Mouse (Mus musculus) mature B cell (primary cell): ENCODE measurements around the gene Clip2.

Experiments used
- in situ Hi-C: fragments of 300-500 bp; cut with MboI; formaldehyde crosslinking; loops from 2 replicates; pipeline ENCODE4 v1.14.3; 2019

Clip2 gene

GRCm38 (mm10) chr5:134564272-134564671 lies 12.0 kb upstream of the Clip2 start:
- in situ Hi-C loops, result no loop called here

- in situ Hi-C loops, result no loop called here
Measured at GRCm38 (mm10) chr5:134560450-134561171, 8.4 kb upstream of the Clip2 start.

- in situ Hi-C loops, result no loop called here
Measured at GRCm38 (mm10) chr5:134560071-134560449, 7.8 kb upstream of the Clip2 start, which contains the start of gene Syna. Syna (minus strand) TSS chr5:134560171.

- in situ Hi-C loops, result no loop called here
Measured at GRCm38 (mm10) chr5:134555463-134556164, 3.4 kb upstream of the Clip2 start.

- in situ Hi-C loops, result no loop called here
Measured at GRCm38 (mm10) chr5:134553951-134554546, 1.8 kb upstream of the Clip2 start.

- in situ Hi-C loops, result no loop called here
Measured at GRCm38 (mm10) chr5:134551233-134552109, 763 bp downstream of the Clip2 start.

GRCm38 (mm10) chr5:134550836-134551232 lies 1.4 kb downstream of the Clip2 start:
- in situ Hi-C loops, result no loop called here

- in situ Hi-C loops, result no loop called here
Measured at GRCm38 (mm10) chr5:134549640-134550168, 2.5 kb downstream of the Clip2 start.

GRCm38 (mm10) chr5:134548306-134548705 lies 3.9 kb downstream of the Clip2 start:
- in situ Hi-C loops, result no loop called here

GRCm38 (mm10) chr5:134546790-134547189 lies 5.4 kb downstream of the Clip2 start:
- in situ Hi-C loops, result no loop called here

GRCm38 (mm10) chr5:134545242-134545629 lies 7.0 kb downstream of the Clip2 start:
- in situ Hi-C loops, result no loop called here

- in situ Hi-C loops, result no loop called here
Measured at GRCm38 (mm10) chr5:134544516-134545241, 7.6 kb downstream of the Clip2 start.

GRCm38 (mm10) chr5:134541640-134542039 lies 10.6 kb downstream of the Clip2 start:
- in situ Hi-C loops, result no loop called here

GRCm38 (mm10) chr5:134540881-134541280 lies 11.4 kb downstream of the Clip2 start:
- in situ Hi-C loops, result no loop called here

- in situ Hi-C loops, result no loop called here
Measured at GRCm38 (mm10) chr5:134539891-134540290, 12.3 kb downstream of the Clip2 start.

GRCm38 (mm10) chr5:134536036-134536435 lies 16.2 kb downstream of the Clip2 start:
- in situ Hi-C loops, result no loop called here

- in situ Hi-C loops, result no loop called here
Measured at GRCm38 (mm10) chr5:134532417-134532816, 19.8 kb downstream of the Clip2 start.

GRCm38 (mm10) chr5:134531585-134531984 lies 20.6 kb downstream of the Clip2 start:
- in situ Hi-C loops, result no loop called here

GRCm38 (mm10) chr5:134530830-134531229 lies 21.4 kb downstream of the Clip2 start:
- in situ Hi-C loops, result no loop called here

GRCm38 (mm10) chr5:134528488-134528887 lies 23.7 kb downstream of the Clip2 start:
- in situ Hi-C loops, result no loop called here
